Mouse (Mus musculus): ENCODE measurements around the gene Ndufaf7. TPM values are rescaled to one million over a fixed set of nuclear protein-coding genes. Genes with fewer than 3 reads are reported as not detected.
A peak's percentile ranks its signal among the peaks of the same experiment; 100 is the strongest.

Gene Ndufaf7
- polyA plus RNA-seq, 1 experiment = 20.8 TPM

DNA sequence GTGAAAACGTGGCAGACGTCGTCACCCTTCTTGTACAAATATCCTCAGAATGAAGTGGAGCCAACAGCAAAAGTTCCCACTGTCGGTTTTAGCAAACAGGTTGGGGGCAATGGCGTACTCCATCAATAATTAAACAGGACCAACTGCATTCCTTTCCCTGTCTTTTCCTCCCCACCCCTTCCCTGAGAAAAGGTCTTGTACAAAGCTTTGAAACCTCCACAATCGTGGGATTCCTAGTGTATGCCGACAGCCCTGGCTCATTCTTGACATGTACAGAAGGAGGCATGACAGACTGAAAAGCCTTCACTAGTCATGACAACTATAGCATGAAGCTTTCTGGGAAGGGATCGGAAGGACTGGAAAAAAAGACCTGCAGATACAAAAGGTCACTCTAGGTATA lies 16.3 kb downstream of the Ndufaf7 start:
- TF ChIP-seq CTCF (conservative IDR thresholded peaks at IDR 0.05; ENCODE audit: insufficient read depth, insufficient read length, low read depth, low read length) (no peak), POLR2A (IDR thresholded peaks at IDR 0.05; ENCODE audit: low read depth, low read length) (no peak)
- 53% methylated on average over 8 of the region's 8 CpGs for WGBS
- no peaks in the 10 kb centered on the region for H3K27me3 ChIP-seq (replicated peaks; ENCODE audit: control insufficient read depth, insufficient read depth, low read length)
- H3K4me1 ChIP-seq (ENCODE audit: control insufficient read depth, insufficient read depth, low read length) = no peaks in the 10 kb centered on the region
- H3K36me3 ChIP-seq (ENCODE audit: control insufficient read depth, insufficient read depth, low read length) = peaks cover 8% of the 10 kb centered on the region
- no peak overlapping the region for H3K27ac ChIP-seq (ENCODE audit: insufficient read depth, low read depth, low read length)
- no peak overlapping the region for H3K4me3 ChIP-seq (ENCODE audit: insufficient read depth, low read depth, low read length)
- no peak for DNase-seq

DNA sequence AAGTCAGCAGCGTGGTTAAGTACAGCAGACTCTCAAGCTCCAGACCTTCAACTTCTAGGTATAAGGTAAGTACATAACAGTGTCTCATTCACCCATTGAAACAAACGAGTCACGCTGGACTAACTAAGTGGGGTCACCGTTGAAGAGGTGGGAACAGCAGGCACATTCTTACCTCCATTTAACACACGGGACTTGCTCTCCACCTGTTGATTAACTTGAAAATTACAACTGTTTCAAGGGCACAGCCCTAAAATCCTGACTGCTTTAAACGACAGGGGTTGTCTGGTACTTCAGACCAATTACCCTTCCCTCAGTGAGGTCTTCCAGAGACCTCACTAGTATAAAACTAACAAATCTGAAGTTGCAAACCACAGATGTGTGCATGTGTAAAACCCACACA lies 22.5 kb downstream of the Ndufaf7 start:
- H3K27me3 ChIP-seq (replicated peaks; ENCODE audit: control insufficient read depth, insufficient read depth, low read length) = no peaks in the 10 kb centered on the region
- no peak for DNase-seq
- peaks cover 3% of the 10 kb centered on the region for H3K36me3 ChIP-seq (ENCODE audit: control insufficient read depth, insufficient read depth, low read length)
- no peak overlapping the region for H3K27ac ChIP-seq (ENCODE audit: insufficient read depth, low read depth, low read length)
- H3K4me3 ChIP-seq (ENCODE audit: insufficient read depth, low read depth, low read length) = no peak overlapping the region
- TF ChIP-seq POLR2A (IDR thresholded peaks at IDR 0.05; ENCODE audit: low read depth, low read length) = no peak
- no peak for TF ChIP-seq CTCF (conservative IDR thresholded peaks at IDR 0.05; ENCODE audit: insufficient read depth, insufficient read length, low read depth, low read length)
- WGBS = 58% methylated on average over 6 of the region's 6 CpGs
- H3K4me1 ChIP-seq (ENCODE audit: control insufficient read depth, insufficient read depth, low read length) = no peaks in the 10 kb centered on the region

DNA sequence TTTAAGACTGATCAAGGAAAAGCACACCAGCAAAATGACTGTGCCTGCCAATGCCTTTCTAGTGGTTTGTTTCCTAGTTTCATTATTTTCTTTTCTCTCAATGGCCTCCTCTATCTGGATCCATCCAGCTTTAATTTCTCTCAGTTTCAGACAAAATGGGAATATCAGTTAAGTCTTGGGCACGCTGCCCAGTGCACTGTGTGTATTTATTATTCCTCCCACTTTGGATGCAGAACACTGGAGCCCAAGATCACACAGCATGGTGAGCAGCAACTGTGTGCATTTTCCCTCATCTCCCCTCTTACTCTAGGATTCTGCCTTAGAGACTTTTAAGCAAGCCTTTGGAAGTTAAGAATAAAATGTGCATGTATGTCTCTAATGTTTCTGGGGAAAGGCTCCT lies 27.5 kb downstream of the Ndufaf7 start:
- no peak for TF ChIP-seq POLR2A (IDR thresholded peaks at IDR 0.05; ENCODE audit: low read depth, low read length)
- TF ChIP-seq CTCF (conservative IDR thresholded peaks at IDR 0.05; ENCODE audit: insufficient read depth, insufficient read length, low read depth, low read length) = no peak
- H3K4me3 ChIP-seq (ENCODE audit: insufficient read depth, low read depth, low read length) = no peak overlapping the region
- no peak for DNase-seq
- 84% methylated on average over 1 of the region's 1 CpGs for WGBS
- no peak overlapping the region for H3K27ac ChIP-seq (ENCODE audit: insufficient read depth, low read depth, low read length)
- no peaks in the 10 kb centered on the region; the same call in none of the 2 replicates for H3K36me3 ChIP-seq (ENCODE audit: control insufficient read depth, insufficient read depth, low read length)
- H3K27me3 ChIP-seq (replicated peaks; ENCODE audit: control insufficient read depth, insufficient read depth, low read length) = no peaks in the 10 kb centered on the region
- no peaks in the 10 kb centered on the region for H3K4me1 ChIP-seq (ENCODE audit: control insufficient read depth, insufficient read depth, low read length)

DNA sequence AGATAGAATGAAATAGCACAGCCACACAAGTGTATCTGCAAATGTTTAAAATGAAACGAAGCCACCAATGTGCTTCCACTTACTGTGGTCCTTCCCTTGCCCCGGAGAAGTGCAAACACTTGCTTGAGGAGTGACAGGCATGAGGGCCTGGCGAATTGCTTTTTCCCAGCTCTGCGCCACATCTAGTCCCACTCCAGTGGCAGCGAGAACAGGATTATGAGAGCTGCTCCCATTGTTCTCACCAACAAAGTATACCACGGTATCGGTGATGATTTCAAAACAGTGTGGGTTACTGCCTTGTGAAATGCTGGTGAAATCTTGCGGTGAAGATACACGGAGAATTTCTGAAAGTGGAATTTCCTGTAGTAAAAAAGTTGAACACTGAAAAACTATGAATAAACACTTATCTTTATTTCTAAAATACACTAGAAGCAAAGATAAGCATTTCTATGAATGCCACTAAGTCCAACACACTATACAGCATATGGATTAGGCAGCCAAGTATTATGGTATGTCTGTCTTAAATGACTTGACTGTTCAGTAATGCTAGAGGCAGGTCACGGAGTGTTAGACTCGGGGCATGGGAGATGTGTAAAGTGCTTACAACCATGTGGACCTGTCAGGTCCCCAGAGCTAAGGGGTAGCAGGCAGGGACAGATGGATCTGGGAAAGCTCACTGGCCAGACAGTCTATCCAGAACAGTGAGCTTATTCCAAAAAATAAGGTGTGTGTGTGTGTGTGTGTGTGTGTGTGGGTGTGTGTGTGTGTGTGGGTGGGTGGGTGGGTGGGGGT lies 29.4 kb downstream of the Ndufaf7 start:
- no peaks in the 10 kb centered on the region for H3K4me1 ChIP-seq (ENCODE audit: control insufficient read depth, insufficient read depth, low read length)
- H3K27ac ChIP-seq (ENCODE audit: insufficient read depth, low read depth, low read length) = no peak overlapping the region
- TF ChIP-seq POLR2A (IDR thresholded peaks at IDR 0.05; ENCODE audit: low read depth, low read length) (no peak), CTCF (conservative IDR thresholded peaks at IDR 0.05; ENCODE audit: insufficient read depth, insufficient read length, low read depth, low read length) (no peak)
- no peaks in the 10 kb centered on the region for H3K27me3 ChIP-seq (replicated peaks; ENCODE audit: control insufficient read depth, insufficient read depth, low read length)
- H3K4me3 ChIP-seq (ENCODE audit: insufficient read depth, low read depth, low read length) = no peak overlapping the region
- no peak for DNase-seq
- 94% methylated on average over 11 of the region's 11 CpGs for WGBS
- peaks cover 2% of the 10 kb centered on the region for H3K36me3 ChIP-seq (ENCODE audit: control insufficient read depth, insufficient read depth, low read length)

- WGBS = 87% methylated on average over 3 of the region's 3 CpGs
- peaks cover 2% of the 10 kb centered on the region for H3K36me3 ChIP-seq (ENCODE audit: control insufficient read depth, insufficient read depth, low read length)
- no peaks in the 10 kb centered on the region for H3K4me1 ChIP-seq (ENCODE audit: control insufficient read depth, insufficient read depth, low read length)
- H3K27me3 ChIP-seq (replicated peaks; ENCODE audit: control insufficient read depth, insufficient read depth, low read length) = no peaks in the 10 kb centered on the region
- no peak overlapping the region for H3K4me3 ChIP-seq (ENCODE audit: insufficient read depth, low read depth, low read length)
- no peak overlapping the region for H3K27ac ChIP-seq (ENCODE audit: insufficient read depth, low read depth, low read length)
- no peak for DNase-seq
- no peak for TF ChIP-seq CTCF (conservative IDR thresholded peaks at IDR 0.05; ENCODE audit: insufficient read depth, insufficient read length, low read depth, low read length)
Measured at GRCm38 (mm10) chr17:78968500-78968899, 31.6 kb downstream of the Ndufaf7 start.

- H3K27ac ChIP-seq (ENCODE audit: insufficient read depth, low read depth, low read length) = no peak overlapping the region
- H3K27me3 ChIP-seq (replicated peaks; ENCODE audit: control insufficient read depth, insufficient read depth, low read length) = no peaks in the 10 kb centered on the region
- WGBS = 90% methylated on average over 8 of the region's 8 CpGs
- H3K4me1 ChIP-seq (ENCODE audit: control insufficient read depth, insufficient read depth, low read length) = peaks cover 5% of the 10 kb centered on the region; the same call in 1 of the 2 replicates
- H3K4me3 ChIP-seq (ENCODE audit: insufficient read depth, low read depth, low read length) = no peak overlapping the region
- TF ChIP-seq CTCF (conservative IDR thresholded peaks at IDR 0.05; ENCODE audit: insufficient read depth, insufficient read length, low read depth, low read length) (peak; percentile 28; the same call in 1 of the 2 replicates), POLR2A (IDR thresholded peaks at IDR 0.05; ENCODE audit: low read depth, low read length) (no peak)
- H3K36me3 ChIP-seq (ENCODE audit: control insufficient read depth, insufficient read depth, low read length) = peaks cover 3% of the 10 kb centered on the region; the same call in 1 of the 2 replicates
- no peak for DNase-seq
Measured at GRCm38 (mm10) chr17:78983166-78983565, 46.2 kb downstream of the Ndufaf7 start.

GRCm38 (mm10) chr17:78983736-78984135 lies 46.8 kb downstream of the Ndufaf7 start:
- Histone ChIP-seq H3K4me3 (ENCODE audit: insufficient read depth, low read depth, low read length) (0 out of 2 replicates have a peak overlapping the region, but pooled peaks have one; percentile 42), H3K27ac (ENCODE audit: insufficient read depth, low read depth, low read length) (no peak overlapping the region), H3K4me1 (ENCODE audit: control insufficient read depth, insufficient read depth, low read length) (peaks cover 5% of the 10 kb centered on the region; the same call in 1 of the 2 replicates), H3K36me3 (ENCODE audit: control insufficient read depth, insufficient read depth, low read length) (peaks cover 3% of the 10 kb centered on the region; the same call in 1 of the 2 replicates), H3K27me3 (replicated peaks; ENCODE audit: control insufficient read depth, insufficient read depth, low read length) (no peaks in the 10 kb centered on the region)
- no peak for TF ChIP-seq POLR2A (IDR thresholded peaks at IDR 0.05; ENCODE audit: low read depth, low read length)
- TF ChIP-seq CTCF (conservative IDR thresholded peaks at IDR 0.05; ENCODE audit: insufficient read depth, insufficient read length, low read depth, low read length) = no peak
- WGBS = 52% methylated on average over 3 of the region's 3 CpGs
- DNase-seq = peak; percentile 58
